Mouse (Mus musculus) monocyte, adult 2 months (primary cell): Measurements from ENCODE around the gene Dscam.

Source experiments
- DNase-seq, 2 experiments: peaks; one replicate each; pipeline ENCODE4 v3.0.0; 2022; ENCODE audit warnings: low spot score in 2 of 2, low read depth in 1 of 2

The Dscam gene

DNA sequence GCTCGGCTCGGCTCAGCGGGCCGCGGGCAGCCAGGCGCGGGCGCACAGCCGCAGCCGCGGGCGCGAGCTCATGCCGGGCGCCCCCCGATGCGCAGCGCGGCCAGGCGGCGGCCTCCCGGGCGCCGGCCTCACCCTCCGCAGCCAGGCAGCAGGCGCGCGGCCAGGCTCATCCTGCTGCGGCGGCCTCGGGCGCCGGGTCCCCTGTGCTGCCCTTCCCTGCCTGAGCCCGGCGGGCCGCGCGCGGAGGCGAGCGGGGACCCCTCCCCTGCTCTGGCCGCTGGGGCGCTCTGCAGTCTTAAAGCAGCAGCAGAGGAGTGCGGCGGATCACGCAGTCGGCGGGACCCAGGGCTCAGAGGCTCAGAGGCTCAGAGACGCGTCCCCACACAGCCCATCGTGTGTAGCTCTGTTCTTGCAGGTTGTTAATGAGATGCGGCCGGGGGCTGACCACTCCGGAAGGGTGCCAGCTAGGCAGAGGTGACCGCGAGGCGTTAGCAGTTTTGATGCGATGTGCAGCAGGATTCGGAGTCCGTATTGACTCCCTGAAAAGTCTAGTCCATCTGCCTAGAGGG is at the start of gene Dscam:
Gene Dscam, minus strand, starts transcription at position 240 of the 569 bp plus-strand sequence.
- DNase-seq, result no peak

DNA sequence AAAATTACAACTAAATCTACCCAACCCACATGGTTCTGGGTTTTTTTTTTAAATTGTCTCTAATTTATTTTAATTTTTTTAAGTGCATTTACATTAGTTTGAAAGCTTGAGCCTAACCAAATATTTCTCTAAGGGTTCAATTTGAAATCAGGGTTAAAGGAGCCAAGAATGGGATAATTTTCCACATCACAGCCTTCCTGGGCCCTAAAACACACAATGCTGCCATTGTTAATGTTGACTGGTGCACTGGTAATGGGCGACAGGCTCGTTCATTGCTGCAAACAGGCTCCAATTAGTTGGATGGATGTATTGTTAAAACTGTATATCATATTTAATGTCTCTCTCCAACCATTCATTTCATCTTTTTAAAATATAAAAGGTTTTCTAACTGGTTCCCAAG is 48.8 kb upstream of the Dscam start:
- DNase-seq, result no peak

DNA sequence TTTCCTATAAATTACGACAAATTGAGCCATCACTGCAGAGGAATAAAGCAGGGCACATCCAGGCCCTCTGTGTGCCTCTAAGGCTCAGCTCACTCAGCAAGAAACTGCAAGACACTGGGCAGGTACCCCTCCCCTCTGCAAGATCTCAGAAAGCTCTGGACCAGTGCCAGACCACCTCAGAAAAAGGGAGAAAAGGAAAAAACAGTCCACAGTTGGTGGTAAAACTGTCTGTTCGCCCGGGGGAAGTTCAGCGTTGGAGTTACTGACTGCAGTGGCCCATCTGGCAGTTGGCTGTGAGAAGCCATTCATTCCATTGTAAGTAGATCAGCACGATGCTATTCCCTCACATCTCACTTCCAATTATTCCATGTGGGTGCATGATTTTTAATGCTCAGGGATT is 39.4 kb upstream of the Dscam start:
- DNase-seq, result no peak

DNA sequence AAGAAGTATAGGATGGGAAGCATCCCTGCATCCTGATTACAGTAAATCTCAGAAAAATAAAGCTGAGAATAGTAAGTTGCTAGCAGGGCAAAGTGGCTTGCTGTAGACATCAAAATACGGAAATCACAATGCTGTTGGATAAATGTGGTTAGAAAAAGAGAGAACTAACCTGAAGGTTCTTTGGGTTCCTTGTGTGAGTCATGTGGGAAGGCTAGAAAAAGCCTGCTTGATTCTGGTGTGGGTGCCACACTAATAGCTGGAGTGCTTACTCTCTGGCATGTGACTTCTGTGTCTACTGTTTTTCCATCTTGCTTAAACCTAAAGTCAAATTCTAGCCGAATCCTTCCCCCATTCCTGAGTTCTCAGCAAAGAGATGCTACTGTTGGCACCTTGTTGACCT is 37.7 kb upstream of the Dscam start:
- DNase-seq, result no peak

DNA sequence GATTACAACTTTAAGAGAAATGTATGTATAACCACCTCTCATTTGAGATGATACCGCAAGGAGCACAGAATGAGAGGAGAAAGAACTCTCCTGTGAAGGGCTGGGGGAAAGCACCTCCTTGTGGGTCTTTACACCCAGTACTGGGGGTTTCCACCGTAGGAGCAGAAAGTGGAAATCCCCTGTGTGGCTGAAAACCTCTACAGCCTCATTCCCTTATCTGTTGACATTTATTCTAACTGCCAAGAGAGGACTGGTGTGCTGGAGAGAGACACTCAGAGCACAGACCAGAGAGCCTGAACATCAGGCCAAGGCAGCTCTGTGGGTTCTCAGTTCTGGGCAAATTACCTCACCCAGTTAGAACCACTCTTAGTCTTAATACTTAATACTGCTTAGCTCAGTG is 33.5 kb upstream of the Dscam start:
- DNase-seq, result no peak

DNA sequence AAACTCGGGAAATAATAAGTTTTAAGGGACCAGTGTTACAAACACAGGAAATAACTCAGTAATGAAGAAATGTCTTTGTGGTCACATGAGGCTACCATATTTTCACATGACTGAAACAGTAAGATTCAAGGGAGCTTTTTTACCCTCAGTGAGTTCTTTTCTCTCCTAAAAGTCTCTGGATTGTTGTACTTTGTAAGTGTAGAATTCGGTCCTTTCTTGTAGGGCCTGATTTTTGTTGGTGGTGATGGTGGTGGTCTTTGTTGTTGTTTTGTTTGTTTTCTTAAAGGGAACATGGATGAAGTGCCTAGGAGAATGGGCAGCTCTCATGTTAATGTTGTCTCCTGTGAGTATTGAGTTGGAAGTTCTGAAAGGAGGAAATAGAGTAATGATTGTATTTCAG is 33.0 kb upstream of the Dscam start:
- no peak for DNase-seq

DNA sequence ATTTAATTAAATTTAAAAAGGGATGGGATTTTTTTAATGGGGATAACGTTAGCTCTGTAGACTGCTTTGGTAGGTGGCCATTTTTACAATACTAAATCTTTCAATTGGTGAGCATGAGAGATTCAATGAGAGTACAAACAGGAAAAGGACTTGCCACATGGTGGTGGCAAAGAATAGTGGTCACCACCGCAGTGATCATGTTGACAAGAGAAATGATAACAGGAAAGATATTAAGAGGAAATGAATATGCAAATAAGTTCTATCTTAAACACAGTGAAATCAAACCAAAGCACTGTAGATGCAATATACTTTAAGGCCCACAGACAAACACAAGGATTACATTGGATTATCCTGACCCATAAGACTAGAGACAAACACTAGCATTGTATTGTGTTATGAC is 24.1 kb upstream of the Dscam start:
- DNase-seq, result no peak

DNA sequence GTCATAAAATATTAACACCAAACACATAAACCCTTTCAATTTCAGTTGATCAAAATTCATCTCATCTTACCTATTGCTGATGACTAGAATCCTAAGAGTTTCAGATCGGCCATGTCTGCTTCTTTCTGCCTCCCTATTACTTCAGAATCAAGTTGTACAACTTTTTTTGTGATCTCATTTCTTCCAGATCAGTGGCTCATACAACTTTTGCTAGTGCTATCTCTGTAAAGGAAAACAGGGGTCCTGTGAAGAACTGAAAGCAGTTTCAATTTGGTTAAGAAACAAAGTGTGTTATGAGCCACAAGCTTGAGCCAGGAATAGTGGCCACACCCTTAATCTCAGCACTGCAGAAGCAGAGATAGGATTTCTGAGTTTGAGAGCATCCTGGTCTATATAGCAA is 23.6 kb upstream of the Dscam start:
- no peak for DNase-seq

DNA sequence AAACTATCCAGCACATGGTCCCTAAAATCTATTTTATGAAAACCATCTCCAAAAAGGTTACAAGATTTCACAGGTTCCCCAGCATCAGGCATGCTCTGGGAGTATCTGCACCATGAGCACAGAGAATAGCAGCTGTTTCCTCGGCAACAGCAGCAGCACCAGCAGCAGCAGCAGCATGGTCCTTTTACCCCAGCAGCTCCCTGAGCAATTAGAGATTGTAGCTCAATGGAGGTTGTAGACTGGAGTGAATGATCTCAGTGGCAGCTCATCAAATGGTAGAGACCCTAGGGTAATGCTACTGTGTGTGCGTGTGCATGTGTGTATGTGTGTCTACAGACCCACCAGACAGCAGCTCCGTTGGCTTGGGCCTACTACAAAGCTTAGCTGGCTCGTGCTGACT is 21.7 kb upstream of the Dscam start:
- no peak for DNase-seq

DNA sequence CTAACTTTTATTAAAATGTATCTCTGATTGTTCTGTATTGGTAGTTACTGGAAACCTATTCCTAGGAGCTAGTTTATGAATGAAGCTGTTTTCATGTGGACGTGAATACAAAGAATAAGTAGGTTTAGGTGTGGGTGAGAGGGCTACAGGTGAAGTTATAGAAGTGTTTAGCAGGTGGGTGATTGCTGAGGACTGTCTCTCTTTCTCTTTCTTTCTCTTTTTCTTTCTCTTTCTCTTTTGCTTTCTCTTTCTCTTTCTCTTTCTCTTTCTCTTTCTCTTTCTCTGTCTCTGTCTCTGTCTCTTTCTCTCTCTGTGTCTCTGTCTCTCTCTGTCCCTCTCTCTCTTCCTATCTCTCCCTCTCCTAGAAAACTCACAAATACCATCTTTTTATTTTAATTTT is 20.1 kb upstream of the Dscam start:
- no peak for DNase-seq

DNA sequence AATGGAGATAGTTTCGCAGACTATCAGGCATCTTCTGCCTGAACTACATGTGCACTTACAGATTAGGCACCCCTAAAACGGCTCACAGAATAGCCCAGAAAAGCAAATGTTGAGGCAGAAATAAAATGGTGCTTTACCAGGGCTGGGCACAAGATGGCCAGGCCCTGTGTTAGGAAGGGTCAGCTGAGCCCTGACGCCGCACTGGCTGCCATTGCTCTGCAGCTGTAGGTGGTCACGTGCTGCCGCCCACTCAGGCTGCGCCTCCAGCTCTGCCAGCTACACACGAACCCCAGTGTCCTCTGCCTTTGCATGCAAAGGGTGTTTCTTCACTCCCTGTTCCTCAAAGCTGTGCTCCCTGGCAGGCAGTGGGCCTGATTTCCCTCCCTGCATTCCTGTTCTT is 948 bp upstream of the Dscam start:
- no peak for DNase-seq

DNA sequence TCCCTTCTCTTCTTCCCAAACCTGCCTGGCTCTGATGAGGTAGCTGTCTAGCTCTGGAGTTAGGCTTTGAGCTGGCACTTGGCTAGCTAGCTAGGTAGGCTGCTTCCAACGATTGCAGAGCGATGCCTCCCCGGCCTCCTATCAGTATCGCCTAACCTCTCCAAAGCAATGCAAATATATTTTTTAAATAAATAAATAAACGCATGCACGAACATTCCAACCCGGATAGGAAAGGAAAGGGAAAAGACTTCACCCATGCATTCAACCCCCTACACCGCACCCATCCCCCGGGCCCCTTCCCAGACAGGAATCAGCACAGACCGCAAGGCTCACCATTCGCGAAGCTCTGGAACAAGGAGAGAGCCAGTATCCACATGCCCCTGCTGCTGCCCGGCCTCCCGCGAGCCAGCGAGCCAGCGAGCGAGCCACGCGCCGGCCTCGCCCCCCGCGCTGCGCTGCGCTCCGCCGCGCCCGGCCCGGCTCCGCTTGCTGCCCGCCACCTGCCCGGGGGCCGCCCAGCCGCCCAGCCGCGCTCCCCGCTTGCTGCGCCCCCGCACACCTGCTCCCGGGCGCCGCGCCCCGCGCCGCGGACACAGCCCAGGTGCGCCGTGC is 545 bp downstream of the Dscam start:
- no peak for DNase-seq

DNA sequence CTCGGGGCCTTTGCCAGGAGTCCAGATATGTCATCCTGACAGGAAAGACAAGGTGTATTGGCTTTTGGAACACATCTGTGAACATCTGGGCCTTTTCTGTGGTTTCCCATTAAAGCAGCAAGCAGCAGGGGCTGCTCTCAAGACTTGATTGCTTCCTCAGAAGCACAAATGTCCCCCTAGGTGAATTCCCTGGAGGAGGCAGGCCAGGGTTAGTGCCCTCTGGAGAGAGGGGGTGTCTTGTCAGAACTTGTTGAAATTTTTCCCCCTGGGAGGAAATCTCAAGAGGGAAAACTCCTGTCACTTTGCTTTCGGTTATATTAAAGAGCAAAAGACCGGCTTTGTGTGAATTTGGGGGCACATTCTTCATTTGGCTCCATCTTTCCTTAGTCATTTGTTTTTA is 1.9 kb downstream of the Dscam start:
- no peak for DNase-seq

DNA sequence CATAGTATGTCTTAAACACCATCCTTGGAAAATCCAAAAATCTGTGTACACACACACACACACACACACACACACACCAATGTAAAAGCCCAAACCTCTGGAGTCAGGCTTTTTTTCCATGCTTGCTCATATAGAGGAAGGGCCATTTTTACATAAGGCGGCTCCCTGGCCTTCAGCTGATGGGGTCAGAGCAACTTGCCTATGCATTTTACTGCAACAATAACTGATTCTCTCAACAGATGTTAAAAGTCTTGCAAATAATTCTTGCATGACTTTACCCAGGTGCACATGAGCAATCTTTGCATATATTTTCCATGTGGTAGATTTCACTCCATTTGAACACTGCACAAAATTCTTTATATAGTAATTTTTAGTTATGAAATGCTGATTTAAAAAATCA is 2.5 kb downstream of the Dscam start:
- no peak for DNase-seq

DNA sequence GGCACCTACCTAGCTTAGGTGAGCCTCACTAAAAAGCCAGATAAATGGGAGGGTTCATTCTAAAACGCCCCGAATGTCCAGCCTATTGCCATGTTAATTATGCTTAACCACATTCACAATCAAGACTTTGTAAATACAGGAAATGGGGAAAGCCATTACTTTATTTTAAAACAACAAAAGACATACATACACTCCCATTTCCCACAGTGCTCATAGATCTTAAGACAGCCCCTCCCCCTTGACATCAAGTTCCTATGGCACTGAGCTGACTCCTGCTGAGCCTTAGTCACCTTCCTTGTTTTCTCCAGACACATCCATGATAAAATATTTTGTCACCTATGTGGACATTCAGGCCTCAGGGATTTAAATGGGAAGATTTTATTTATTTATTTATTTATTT is 4.4 kb downstream of the Dscam start:
- DNase-seq, result no peak

DNA sequence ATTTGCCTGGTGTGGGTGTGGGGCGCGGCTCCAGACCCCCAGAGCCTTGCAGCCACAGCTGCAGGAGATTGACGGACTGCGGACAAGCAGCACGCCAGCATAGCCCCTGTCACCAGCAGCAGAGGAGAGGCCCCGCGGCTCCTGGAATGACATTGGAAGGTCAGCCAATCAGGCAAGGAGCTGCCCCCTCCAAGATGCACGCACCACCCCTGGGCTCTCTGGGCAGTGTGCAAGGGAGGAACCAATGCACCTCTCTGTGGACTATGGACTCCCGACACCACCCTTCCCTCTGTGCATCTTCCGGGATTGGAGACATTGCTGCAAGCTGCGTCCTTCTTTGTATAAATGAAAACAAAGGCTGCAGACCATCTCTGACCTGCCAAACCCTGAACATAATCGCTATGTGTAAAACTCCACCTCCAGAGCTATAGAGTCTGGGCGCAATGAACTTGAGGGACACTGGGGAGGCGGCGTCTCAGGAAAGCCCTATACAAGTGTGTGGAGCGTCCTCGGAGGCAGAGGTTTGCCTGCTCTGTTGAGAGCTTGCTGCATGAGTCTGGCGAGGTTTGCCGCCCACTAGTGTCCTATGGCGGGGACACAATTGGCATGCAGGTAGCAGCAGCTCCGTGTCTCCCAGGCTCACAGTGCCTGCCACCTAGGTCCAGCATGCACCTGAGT is 5.0 kb downstream of the Dscam start:
- DNase-seq, result no peak

DNA sequence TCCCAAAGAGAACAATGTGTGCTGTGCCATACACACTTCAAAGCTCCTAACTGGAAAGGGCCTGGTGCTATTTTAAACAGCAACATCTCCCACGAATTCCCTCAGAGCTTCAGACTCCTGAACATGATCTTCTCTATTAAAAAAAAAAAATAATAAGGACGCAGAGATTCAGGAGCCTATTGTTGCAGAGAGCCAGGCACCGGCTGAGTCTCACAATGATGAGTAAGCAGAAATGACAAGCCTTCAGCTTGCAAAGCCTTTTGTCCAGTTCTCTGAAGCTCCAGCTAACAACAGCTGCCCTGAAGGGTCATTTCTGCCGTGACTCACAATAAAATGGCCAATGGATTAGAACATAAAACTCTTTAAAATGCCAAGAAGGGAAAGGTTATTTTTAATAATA is 12.3 kb downstream of the Dscam start:
- no peak for DNase-seq

DNA sequence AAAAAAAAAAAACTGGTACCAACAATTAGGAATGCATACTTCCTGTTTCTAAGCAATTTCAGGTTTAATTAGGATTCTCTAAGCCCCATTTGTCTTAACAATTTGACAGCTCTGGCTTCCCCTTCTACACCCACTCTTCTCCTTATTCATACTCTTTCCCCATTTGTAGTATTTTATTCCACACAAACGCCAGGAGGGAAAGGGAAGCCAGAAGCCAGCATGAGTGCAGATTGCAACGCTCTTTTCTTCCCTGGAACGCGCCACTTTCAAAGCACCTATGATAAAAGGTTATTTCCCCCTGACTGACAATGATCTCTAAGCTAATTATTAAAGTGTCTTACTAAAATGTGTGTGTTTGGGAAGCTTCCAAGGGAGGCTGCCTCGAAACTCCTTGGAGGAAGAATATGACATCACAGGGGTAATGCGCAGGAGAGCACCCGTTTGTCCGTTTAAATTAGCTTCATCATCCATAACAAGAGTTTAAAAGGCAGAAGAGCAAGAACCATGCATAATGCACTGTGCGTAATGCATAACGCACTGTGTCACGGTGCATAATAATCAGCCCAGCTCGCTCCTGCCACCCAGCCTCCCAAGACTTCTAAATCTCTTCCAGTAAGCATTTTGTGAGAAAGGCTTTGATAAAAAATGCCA is 25.9 kb downstream of the Dscam start:
- no peak for DNase-seq

DNA sequence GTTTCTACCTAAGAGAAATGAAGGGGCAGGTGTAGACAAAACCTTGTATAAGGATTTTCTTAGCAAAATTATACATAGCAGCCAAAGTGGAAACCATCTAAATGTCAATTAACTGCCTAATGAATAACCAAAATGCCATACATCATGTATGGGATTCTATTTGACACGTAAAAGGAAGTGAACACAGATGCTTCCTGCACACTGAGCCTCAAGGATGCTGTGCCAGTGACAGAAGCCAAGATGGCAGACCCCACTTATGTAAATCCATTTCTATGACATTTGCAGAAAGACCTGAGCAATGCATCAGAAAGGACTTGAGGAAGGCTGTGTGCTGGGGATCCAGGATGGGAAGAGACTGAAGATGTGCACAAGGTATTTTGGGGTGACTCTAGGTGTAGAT is 28.6 kb downstream of the Dscam start:
- no peak for DNase-seq

DNA sequence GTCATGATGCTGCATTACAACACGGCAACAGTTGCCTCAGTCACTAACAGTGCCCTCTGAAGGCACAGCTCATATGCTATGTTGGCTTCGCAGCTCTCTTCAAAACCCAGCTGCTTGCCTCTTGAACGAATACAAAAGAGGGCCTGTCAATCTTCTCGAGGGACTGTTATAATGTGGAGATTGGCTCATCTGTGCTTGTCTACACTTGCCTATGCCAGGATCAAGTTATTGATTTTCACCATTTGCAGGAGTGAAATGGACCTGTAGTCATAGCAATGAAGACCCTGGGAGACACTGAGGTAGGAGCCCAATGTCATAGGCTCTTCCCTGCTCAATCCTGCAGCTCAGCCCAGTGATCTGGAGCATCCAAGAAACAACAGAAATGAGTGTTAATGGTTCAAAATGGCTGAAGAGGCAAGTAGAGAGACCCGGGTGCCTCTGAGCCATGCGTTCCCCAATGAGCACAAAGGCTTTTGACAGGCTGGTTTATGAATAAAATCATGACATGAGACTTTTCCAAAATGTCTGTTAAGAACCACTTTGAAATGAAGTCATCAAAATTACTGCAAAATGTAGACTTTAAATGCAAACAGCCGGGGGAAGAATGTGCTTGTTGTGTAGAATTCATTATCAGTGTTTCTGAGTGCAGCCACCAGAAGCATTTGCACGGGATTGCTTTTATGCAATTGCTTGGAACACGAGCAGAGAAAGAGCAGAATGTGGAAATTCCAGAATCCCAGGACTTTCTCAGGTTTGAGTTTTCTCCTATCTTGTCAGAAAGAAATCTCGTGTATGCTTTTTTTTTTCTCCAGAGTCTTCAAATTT is 35.3 kb downstream of the Dscam start:
- DNase-seq, result no peak

DNA sequence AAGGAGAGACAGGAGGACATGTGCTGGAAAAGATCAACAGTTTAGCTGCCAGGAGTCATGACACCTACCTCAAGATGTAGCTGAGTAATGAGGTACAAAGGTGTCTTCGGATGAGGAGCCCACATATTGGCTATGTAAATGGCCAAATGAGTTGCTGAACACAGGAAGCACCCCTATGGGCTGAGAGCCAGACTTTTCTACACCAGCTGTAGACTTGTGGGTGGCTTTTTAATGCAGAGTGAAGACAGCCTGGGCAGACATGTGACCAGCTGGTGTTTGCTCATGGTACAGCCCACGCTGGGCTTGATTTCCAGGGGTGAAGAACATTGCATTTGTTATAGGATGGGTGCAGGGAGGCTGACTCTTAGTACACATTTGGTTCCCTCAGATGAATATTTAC is 43.3 kb downstream of the Dscam start:
- DNase-seq, result no peak

DNA sequence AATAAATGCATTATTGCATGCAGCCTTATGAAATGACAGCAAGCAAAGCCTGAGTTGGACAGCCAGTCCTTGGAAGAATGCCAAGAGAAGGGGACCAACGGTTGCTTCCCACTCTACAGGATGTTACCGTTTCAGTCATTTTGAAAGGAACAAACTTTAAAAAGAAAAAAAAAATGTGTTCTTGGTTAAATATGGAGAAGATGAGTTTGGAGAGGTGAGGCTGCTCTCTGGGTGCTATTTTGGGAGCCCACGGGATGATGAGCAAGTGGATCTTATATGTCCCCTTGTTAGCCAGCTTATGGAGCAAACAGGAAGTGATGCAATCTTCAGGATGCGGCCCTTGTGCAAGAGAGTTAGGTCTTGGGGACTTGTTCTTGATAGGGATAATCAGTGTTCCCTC is 60.5 kb downstream of the Dscam start:
- no peak for DNase-seq
